Mouse (Mus musculus) brown adipose tissue, adult 24 weeks (tissue): ENCODE results near the gene Ciapin1. TPM values are rescaled to one million over a fixed set of nuclear protein-coding genes. Genes with fewer than 3 reads are reported as not detected.

ENCODE experiments used
- H3K27ac ChIP-seq: fragments of 200-500 bp; replicated peaks from 2 replicates; pipeline ENCODE4 v1.5.1; 2012; ENCODE audit warnings: low read depth, mild to moderate bottlenecking, low read length
- H3K4me1 ChIP-seq: fragments of 200-500 bp; 2 replicates; pipeline ENCODE4 v1.6.1; 2012; ENCODE audit warnings: low read length, mixed read lengths; ENCODE audit not compliant: control insufficient read depth, insufficient read depth, insufficient read length
- H3K4me3 ChIP-seq: fragments of 200-500 bp; 2 replicates; pipeline ENCODE4 v1.5.1; 2012; ENCODE audit warnings: low read depth, mild to moderate bottlenecking, low read length, moderate library complexity; ENCODE audit not compliant: insufficient read depth
- polyA plus RNA-seq: library from polyadenylated mRNA; stranded (reverse); fragments of >200 nt; gene quantifications from 2 replicates; pipeline ENCODE4 v1.2.4, GENCODE M21; 2012; ENCODE audit not compliant: missing spikeins, insufficient read depth, insufficient read length

Gene Ciapin1
- polyA plus RNA-seq, 1 experiment = 61.4 TPM

GRCm38 (mm10) chr8:94781155-94781837 is 56.9 kb downstream of the Ciapin1 start:
- H3K27ac ChIP-seq = peak overlapping the region; percentile 35; the same call in 1 of the 2 replicates
- H3K4me3 ChIP-seq = no peak overlapping the region
- H3K4me1 ChIP-seq = peaks cover 42% of the 10 kb centered on the region

- peaks cover 42% of the 10 kb centered on the region for H3K4me1 ChIP-seq
- no peak overlapping the region for H3K4me3 ChIP-seq
Measured at GRCm38 (mm10) chr8:94780491-94781154, 57.5 kb downstream of the Ciapin1 start.

GRCm38 (mm10) chr8:94779534-94780294 is 58.4 kb downstream of the Ciapin1 start:
- H3K4me3 ChIP-seq = no peak overlapping the region
- no peak overlapping the region for H3K27ac ChIP-seq

More at GRCm38 (mm10) chr8:94780491-94781154, 57.5 kb downstream of the Ciapin1 start:
- no peak overlapping the region for H3K27ac ChIP-seq

GRCm38 (mm10) chr8:94778895-94779533 is 59.1 kb downstream of the Ciapin1 start:
- Histone ChIP-seq H3K4me3 (no peak overlapping the region), H3K4me1 (peaks cover 27% of the 10 kb centered on the region), H3K27ac (peak overlapping the region; percentile 43; the same call in 1 of the 2 replicates)

More at GRCm38 (mm10) chr8:94779534-94780294, 58.4 kb downstream of the Ciapin1 start:
- H3K4me1 ChIP-seq = peaks cover 34% of the 10 kb centered on the region

- no peak overlapping the region for H3K4me3 ChIP-seq
- peaks cover 25% of the 10 kb centered on the region for H3K4me1 ChIP-seq
- peak overlapping the region; percentile 43 for H3K27ac ChIP-seq
Measured at GRCm38 (mm10) chr8:94778473-94778872, 59.7 kb downstream of the Ciapin1 start.

GRCm38 (mm10) chr8:94778036-94778435 is 60.1 kb downstream of the Ciapin1 start:
- Histone ChIP-seq H3K4me3 (no peak overlapping the region), H3K4me1 (peaks cover 25% of the 10 kb centered on the region), H3K27ac (peak overlapping the region; percentile 43)

GRCm38 (mm10) chr8:94776346-94776745 is 61.8 kb downstream of the Ciapin1 start:
- H3K4me3 ChIP-seq = no peak overlapping the region
- no peak overlapping the region for H3K27ac ChIP-seq
- H3K4me1 ChIP-seq = peaks cover 20% of the 10 kb centered on the region

GRCm38 (mm10) chr8:94774601-94775000 is 63.6 kb downstream of the Ciapin1 start:
- Histone ChIP-seq H3K4me1 (peaks cover 20% of the 10 kb centered on the region), H3K27ac (no peak overlapping the region), H3K4me3 (no peak overlapping the region)

GRCm38 (mm10) chr8:94773700-94774171 is 64.4 kb downstream of the Ciapin1 start:
- Histone ChIP-seq H3K4me3 (no peak overlapping the region), H3K4me1 (peaks cover 12% of the 10 kb centered on the region), H3K27ac (no peak overlapping the region)

GRCm38 (mm10) chr8:94773048-94773447 is 65.1 kb downstream of the Ciapin1 start:
- Histone ChIP-seq H3K27ac (no peak overlapping the region), H3K4me1 (peaks cover 5% of the 10 kb centered on the region), H3K4me3 (peak overlapping the region; percentile 82)

GRCm38 (mm10) chr8:94771941-94772670 is 66.1 kb downstream of the Ciapin1 start, which contains the start of gene Cx3cl1:
Gene Cx3cl1, plus strand, starts transcription at chr8:94772009.
- H3K4me1 ChIP-seq = peaks cover 5% of the 10 kb centered on the region
- H3K27ac ChIP-seq = 0 out of 2 replicates have a peak within 1 kb of the TSS, but pooled peaks have one; percentile 24
- H3K4me3 ChIP-seq = peak within 1 kb of the TSS; percentile 82

- Histone ChIP-seq H3K4me1 (peaks cover 5% of the 10 kb centered on the region), H3K27ac (no peak overlapping the region), H3K4me3 (no peak overlapping the region)
Measured at GRCm38 (mm10) chr8:94770945-94771344, 67.2 kb downstream of the Ciapin1 start.
